Mouse (Mus musculus) lung, adult 2 months (tissue): ENCODE results near the gene Cox6a1. TPM values are rescaled to one million over a fixed set of nuclear protein-coding genes. Genes with fewer than 3 reads are reported as not detected.
"Not testable (repeated sequence)": the region's sequence is repeated elsewhere in the genome, so short reads cannot be mapped to it uniquely, and the experiment has no call there.

ENCODE experiments used
- DNase-seq: peaks from one replicate; pipeline ENCODE4 v3.0.0; 2022
- H3K4me1 ChIP-seq: fragments of 200-500 bp; 2 replicates; pipeline ENCODE4 v1.6.1; 2011; ENCODE audit warnings: low read length; ENCODE audit not compliant: control insufficient read depth, insufficient read depth
- H3K4me3 ChIP-seq: fragments of 200-500 bp; replicated peaks from 2 replicates; pipeline ENCODE3; 2011; ENCODE audit warnings: low read depth, mild to moderate bottlenecking, control low read depth, low read length; ENCODE audit errors: extremely low read depth
- CTCF ChIP-seq: fragments of 200-500 bp; IDR thresholded peaks from 2 replicates; pipeline ENCODE4 v1.5.1; 2011; ENCODE audit warnings: mild to moderate bottlenecking, low read length, control low read depth; ENCODE audit not compliant: insufficient read depth
- POLR2A ChIP-seq: fragments of 200-500 bp; IDR thresholded peaks from 2 replicates; pipeline ENCODE4 v1.6.1; 2011; ENCODE audit warnings: low read depth, mild to moderate bottlenecking, control low read depth, low read length, borderline replicate concordance; ENCODE audit errors: extremely low read depth
- WGBS: fragments of 180-500 bp; shearing (Covaris S2); methylation state at CpG from one replicate; pipeline ENCODE4 v1.1.7; 2018; 5-methylcytosine and 5-hydroxymethylcytosine counted together
- polyA plus RNA-seq: library from polyadenylated mRNA; depleted of rRNA; stranded (reverse); fragments of >200 nt; gene quantifications from 2 replicates; pipeline ENCODE4 v1.2.3, GENCODE M21; 2012; rRNA removed

Gene Cox6a1
- polyA plus RNA-seq, 1 experiment, result 2,118 TPM

DNA sequence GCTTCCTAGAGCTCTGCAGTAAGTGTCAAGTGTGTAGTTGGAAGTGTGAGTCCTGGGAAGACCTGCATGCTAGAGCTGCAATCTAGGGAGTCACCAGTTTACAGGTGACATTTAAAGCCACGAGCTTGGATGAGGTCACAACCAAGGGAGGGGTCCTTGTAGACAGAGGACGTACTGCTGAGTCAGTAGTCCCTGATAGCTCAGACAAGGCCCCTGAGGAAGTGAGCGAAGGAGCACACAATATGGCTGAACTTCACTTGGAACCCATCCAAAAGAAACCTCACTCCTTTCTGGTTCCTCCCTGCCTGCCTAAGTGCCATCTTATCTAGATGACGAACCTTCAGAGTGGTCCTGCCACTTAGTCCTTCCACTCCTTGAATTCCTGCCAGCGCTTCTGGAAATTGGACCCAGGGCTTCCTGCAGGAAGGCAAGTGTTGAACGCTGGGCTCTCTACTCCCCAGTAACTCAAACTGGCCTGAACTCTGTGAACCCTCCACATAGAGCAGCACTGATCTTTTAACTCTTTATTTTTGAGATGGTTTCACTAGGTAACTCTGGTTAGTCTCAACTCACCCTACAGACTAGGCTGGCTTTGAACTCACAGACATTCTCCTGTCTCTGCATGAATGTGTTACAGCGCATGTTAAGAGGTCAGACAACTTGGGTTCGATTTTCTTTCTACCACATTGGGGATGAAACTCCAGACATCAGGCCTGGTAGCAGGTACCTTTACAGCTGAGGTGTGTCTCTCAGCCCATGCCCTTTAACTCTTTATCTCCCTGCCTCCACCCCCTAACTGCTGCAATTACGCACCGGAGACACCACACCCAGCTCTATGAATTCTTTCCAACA lies 35.7 kb downstream of the Cox6a1 start:
- 47% methylated on average over 10 of the region's 10 CpGs for WGBS
- Histone ChIP-seq H3K4me1 (no peaks in the 10 kb centered on the region), H3K4me3 (no peak overlapping the region)
- TF ChIP-seq CTCF, result no peak
- no peak for TF ChIP-seq POLR2A
- DNase-seq, result no peak

DNA sequence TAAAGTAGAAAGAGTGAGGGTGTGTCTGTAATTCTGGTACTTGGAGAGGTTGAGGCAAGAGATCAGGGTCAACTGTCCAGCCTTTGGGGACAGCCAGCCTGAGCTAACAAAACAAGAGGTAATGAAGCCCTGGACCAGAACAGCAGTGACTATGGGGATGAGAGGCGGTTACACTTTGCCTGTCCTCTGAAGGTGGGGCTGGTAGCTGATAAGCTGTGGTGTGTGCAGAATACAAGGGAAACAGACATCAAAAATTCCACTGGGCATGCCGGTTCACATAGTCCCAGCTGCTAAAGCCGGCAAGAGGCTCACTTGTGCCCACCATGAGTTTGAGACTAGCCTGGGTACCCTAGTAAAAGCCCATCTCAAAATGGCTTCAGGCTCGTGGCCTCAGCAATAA lies 36.4 kb downstream of the Cox6a1 start:
- no peak for DNase-seq
- WGBS, result 77% methylated on average over 4 of the region's 4 CpGs
- no peak for TF ChIP-seq POLR2A
- no peak for TF ChIP-seq CTCF
- Histone ChIP-seq H3K4me3 (no peak overlapping the region), H3K4me1 (no peaks in the 10 kb centered on the region)

GRCm38 (mm10) chr5:115302190-115302589 lies 46.6 kb downstream of the Cox6a1 start:
- H3K4me3 ChIP-seq, DNase-seq: not testable (repeated sequence)
- WGBS, result 79% methylated on average over 6 of the region's 7 CpGs
- H3K4me1 ChIP-seq, result peaks cover 13% of the 10 kb centered on the region

DNA sequence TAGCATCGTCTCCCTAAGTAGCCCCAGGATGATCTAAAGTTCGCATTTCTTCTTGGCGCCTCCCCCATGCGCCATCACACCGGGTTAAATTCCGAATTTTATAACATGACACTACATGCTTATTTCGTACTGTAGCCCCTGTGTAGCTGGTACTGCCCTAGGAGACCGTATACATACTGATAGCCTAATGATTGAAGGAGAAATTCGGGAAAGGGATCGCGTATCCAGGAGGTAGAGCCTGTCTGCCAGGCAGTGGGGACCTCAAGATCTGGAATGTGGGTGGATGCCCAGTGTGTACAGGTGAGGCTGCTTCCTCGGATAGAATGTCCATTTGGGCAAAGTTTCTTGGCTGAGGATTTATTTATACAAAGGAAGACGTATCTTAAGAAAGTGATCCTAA lies 47.2 kb downstream of the Cox6a1 start:
- Histone ChIP-seq H3K4me3 (peak overlapping the region; percentile 81), H3K4me1 (peaks cover 13% of the 10 kb centered on the region)
- peak; percentile 23 for DNase-seq
- TF ChIP-seq CTCF (no peak), POLR2A (no peak)
- 20% methylated on average over 13 of the region's 13 CpGs for WGBS

DNA sequence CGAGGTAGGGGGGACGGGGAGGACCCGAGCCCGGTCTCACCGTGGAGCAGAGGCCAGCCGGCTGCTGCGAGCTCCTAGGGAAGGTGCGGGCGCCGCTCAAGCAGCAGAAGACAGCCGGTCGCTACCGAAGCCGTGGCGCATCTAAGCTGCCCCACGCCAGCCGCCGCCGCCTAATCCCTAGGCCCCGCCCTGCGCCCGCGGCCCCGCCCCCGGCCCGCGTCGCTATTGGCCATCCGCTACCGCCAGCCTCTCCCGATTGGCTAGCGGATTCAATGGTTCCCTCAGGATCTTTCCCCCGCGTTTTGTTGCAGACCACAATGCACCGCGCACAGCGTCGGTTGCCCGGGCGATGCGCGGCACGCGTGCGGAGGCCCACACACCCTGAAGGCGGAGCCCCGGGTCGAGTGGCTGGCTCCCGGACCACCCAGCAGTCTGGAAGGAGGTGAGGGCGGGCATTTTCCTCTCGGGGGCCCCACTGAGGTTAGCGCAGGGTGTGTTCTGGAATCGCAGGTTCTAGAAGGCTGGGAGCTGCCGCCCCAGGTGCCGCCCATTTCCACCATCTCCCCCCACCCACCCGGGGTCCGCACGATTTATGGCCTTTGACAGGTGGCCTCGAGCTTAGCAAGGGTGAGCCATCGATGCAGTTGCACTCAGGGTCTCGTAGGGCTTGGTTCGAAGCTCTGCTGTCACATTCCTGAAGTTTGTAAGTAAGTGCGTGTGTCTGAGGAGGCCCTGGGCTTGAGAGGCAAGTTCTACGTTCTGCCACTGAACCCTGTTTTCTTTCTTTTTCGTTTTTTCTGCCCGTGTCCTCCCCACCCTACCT lies 47.8 kb downstream of the Cox6a1 start, which contains the start of gene Dynll1:
Gene Dynll1, minus strand, starts transcription at position 208 of the 823 bp plus-strand sequence.
- TF ChIP-seq POLR2A (peak; percentile 92), CTCF (no peak)
- peak; percentile 100 for DNase-seq
- under 1% methylated on average over 66 of the region's 66 CpGs for WGBS
- Histone ChIP-seq H3K4me3 (peak within 1 kb of the TSS; percentile 95), H3K4me1 (peaks cover 13% of the 10 kb centered on the region)

DNA sequence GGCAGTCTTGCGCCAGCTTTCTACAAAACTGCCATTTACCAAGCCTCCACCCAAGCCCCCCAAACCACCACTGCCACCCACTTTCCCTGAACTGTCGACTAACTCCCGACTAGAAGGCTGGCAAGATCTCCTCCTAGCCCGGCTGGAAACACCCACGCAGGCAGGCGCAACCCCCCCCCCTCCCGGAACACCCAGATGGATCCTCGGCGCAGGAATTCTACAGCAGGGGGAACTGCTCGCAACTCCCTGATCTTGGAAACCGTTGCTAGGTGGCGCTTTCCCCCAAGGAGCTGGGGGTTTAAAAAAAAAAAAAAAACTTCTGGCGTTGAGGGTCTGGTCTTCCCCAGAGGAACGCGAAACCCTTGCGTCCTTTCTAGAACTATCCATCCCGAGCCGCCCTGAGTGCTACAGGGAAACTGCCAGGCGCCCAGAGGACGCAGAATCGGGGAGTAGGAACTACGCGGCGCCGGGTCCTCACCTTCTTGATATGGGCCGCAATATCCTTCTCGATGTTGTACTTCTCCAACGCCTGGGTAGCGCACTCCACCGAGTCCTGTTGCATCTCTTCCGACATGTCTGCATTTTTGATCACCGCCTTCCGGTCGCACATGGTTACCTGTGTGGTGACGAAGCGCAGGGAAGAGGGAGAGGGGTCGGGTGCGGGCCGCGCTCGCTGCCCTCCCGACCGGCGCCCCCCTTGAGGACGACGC lies 48.6 kb downstream of the Cox6a1 start:
- WGBS, result under 1% methylated on average over 46 of the region's 46 CpGs
- Histone ChIP-seq H3K4me1 (peaks cover 13% of the 10 kb centered on the region), H3K4me3 (peak overlapping the region; percentile 95)
- DNase-seq, result peak; percentile 72
- TF ChIP-seq CTCF (no peak), POLR2A (no peak)

DNA sequence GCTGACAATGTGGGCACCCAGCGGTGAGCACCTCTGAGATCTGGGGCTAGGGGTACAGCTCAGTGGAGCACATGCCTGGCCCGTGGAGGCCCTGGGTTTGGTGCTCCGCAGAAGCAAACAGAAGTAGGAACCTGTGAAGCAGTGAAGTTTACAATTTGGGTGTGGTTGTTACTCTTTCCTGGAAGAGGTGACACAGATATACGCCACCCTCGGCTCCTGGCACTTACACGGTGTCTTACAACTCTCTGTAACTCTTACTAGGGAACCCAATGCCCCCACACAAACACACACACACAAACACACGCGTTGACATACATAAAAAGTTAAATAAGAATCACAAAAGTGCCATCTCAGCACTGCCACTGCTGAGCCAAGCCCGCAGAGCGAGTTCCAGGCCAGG lies 52.4 kb downstream of the Cox6a1 start:
- H3K4me3 ChIP-seq, result no peak overlapping the region
- TF ChIP-seq POLR2A (no peak), CTCF (no peak)
- WGBS, result 50% methylated on average over 10 of the region's 10 CpGs
- H3K4me1 ChIP-seq, result peaks cover 13% of the 10 kb centered on the region
- DNase-seq, result no peak

Other genes with a start within 250 kb of the Cox6a1 start
- 44.9 and 54.3 TPM in 2 replicates for gene Acads, start 229.6 kb downstream of the Cox6a1 start, polyA plus RNA-seq
- gene Unc119b, start 214.0 kb downstream of the Cox6a1 start, polyA plus RNA-seq, result 50.0 and 52.8 TPM in 2 replicates
- gene Mlec, start 190.8 kb downstream of the Cox6a1 start, polyA plus RNA-seq, result 44.1 and 53.8 TPM in 2 replicates
- gene Cabp1, start 154.6 kb downstream of the Cox6a1 start, polyA plus RNA-seq, result 3.2 and 6.9 TPM in 2 replicates
- gene Pop5, start 113.1 kb downstream of the Cox6a1 start, polyA plus RNA-seq, result 51.5 and 55.4 TPM in 2 replicates
- 133 and 160 TPM in 2 replicates for gene Rnf10, start 76.1 kb downstream of the Cox6a1 start, polyA plus RNA-seq
- 7.7 and 11.5 TPM in 2 replicates for gene Coq5, start 69.3 kb downstream of the Cox6a1 start, polyA plus RNA-seq
- 314 and 332 TPM in 2 replicates for gene Dynll1, start 48.0 kb downstream of the Cox6a1 start, polyA plus RNA-seq
- 46.0 and 49.0 TPM in 2 replicates for gene Srsf9, start 21.8 kb downstream of the Cox6a1 start, polyA plus RNA-seq
- gene Gatc, start 7.8 kb downstream of the Cox6a1 start, polyA plus RNA-seq, result 11.3 and 12.0 TPM in 2 replicates
- gene Triap1, start 7.8 kb downstream of the Cox6a1 start, polyA plus RNA-seq, result 9.2 and 10.8 TPM in 2 replicates
- gene Msi1, start 80.6 kb upstream of the Cox6a1 start, polyA plus RNA-seq, result 0.91 and 1.9 TPM in 2 replicates
- 38.0 and 46.8 TPM in 2 replicates for gene Pla2g1b, start 117.3 kb upstream of the Cox6a1 start, polyA plus RNA-seq
- 36.5 and 38.3 TPM in 2 replicates for gene Sirt4, start 135.7 kb upstream of the Cox6a1 start, polyA plus RNA-seq
- gene Pxn, start 157.7 kb upstream of the Cox6a1 start, polyA plus RNA-seq, result 214 and 226 TPM in 2 replicates
- gene Rplp0, start 210.5 kb upstream of the Cox6a1 start, polyA plus RNA-seq, result 1,185 and 1,411 TPM in 2 replicates
- gene Gcn1l1, start 216.3 kb upstream of the Cox6a1 start, polyA plus RNA-seq, result 36.8 and 52.8 TPM in 2 replicates